23 mouse cellular contexts compared by ENCODE assay signal in the genomic region with DNA sequence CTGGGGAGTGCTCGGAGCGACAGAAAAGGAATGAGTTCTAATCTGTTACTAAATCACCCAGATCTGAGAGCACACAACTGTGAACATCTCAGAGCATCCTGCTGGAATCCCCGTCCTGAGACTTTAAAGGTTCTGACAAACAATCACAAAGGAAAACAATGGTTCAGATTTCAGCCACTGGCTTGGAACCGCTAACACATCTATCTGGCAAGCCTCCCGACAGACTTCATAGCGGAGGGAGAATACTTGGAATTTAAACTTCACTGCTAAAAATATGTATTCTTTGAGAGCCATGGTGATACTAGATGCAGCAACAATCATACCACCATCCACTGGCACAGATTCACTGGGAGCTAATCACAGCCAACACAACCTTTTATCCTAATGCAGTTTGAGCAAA.
"Had no signal": no experiment of that assay in that cellular context is flagged by ENCODE, and none has a peak within 500 bp of the region (broad histone marks: within the 10 kb centered on the region; RNA-seq: fewer than 3 reads in every experiment).

No protein-coding gene starts in this region.

- H3K4me3 ChIP-seq: heart, embryonic 10.5 days; heart, embryonic 13.5 days; heart, embryonic 15.5 days; hindbrain, embryonic 13.5 days; hindbrain, embryonic 15.5 days; kidney, embryonic 15.5 days; limb, embryonic 13.5 days; limb, embryonic 15.5 days; liver, embryonic 12.5 days had no signal

- H3K27me3 ChIP-seq: heart, embryonic 13.5 days; heart, embryonic 15.5 days; hindbrain, embryonic 13.5 days; hindbrain, embryonic 15.5 days; kidney, embryonic 15.5 days; limb, embryonic 13.5 days; limb, embryonic 15.5 days; liver, embryonic 12.5 days had no signal

- H3K36me3 ChIP-seq: heart, embryonic 10.5 days; heart, embryonic 13.5 days; heart, embryonic 15.5 days; hindbrain, embryonic 13.5 days; hindbrain, embryonic 15.5 days; kidney, embryonic 15.5 days; limb, embryonic 13.5 days; limb, embryonic 15.5 days; liver, embryonic 12.5 days had no signal

- H3K4me2 ChIP-seq: heart, embryonic 13.5 days; heart, embryonic 15.5 days; hindbrain, embryonic 13.5 days; hindbrain, embryonic 15.5 days; kidney, embryonic 15.5 days; limb, embryonic 13.5 days; limb, embryonic 15.5 days; liver, embryonic 12.5 days had no signal

- H3K9ac ChIP-seq: forebrain, postnatal 0 days; heart, embryonic 13.5 days; heart, embryonic 15.5 days; hindbrain, embryonic 13.5 days; hindbrain, embryonic 15.5 days; kidney, embryonic 15.5 days; limb, embryonic 13.5 days; limb, embryonic 15.5 days; liver, embryonic 12.5 days had no signal

- H3K4me1 ChIP-seq: hindbrain, embryonic 13.5 days; hindbrain, embryonic 15.5 days; limb, embryonic 13.5 days; limb, embryonic 15.5 days; liver, embryonic 12.5 days had no signal

- ATAC-seq: forebrain, postnatal 0 days; hindbrain, postnatal 0 days; intestine, embryonic 16.5 days; liver, embryonic 12.5 days had no signal

- H3K9me3 ChIP-seq: heart, embryonic 10.5 days; heart, embryonic 15.5 days; hindbrain, embryonic 13.5 days; hindbrain, embryonic 15.5 days; kidney, embryonic 15.5 days; limb, embryonic 13.5 days; limb, embryonic 15.5 days; liver, embryonic 12.5 days had no signal

- DNase-seq: forebrain, postnatal 0 days; gastrocnemius, postnatal 14 days; gastrocnemius, postnatal 36 days; heart, adult 18-20 months; kidney, adult 11 months; kidney, adult 2 months; kidney, adult 9 months; kidney, postnatal 14 days; kidney, postnatal 36 days; layer of hippocampus, adult 9-11 months; layer of hippocampus, postnatal 36 days; left cerebral cortex, postnatal 4 days had no signal

- H3K27ac ChIP-seq: heart, embryonic 10.5 days; heart, embryonic 13.5 days; heart, embryonic 15.5 days; hindbrain, embryonic 13.5 days; hindbrain, embryonic 15.5 days; hindbrain, postnatal 0 days; kidney, embryonic 15.5 days; limb, embryonic 13.5 days; limb, embryonic 15.5 days; liver, embryonic 12.5 days had no signal
